11 mouse cellular contexts compared by ENCODE assay signal in genomic region chr16:97017171-97017738, GRCm38 (mm10).
DNase-seq lines count a peak whose midpoint lies in the region; ATAC-seq and TF ChIP-seq lines count a peak whose summit lies in the region.
"Had no signal": no experiment of that assay in that cellular context is flagged by ENCODE, and none has a peak within 500 bp of the region (broad histone marks: within the 10 kb centered on the region; RNA-seq: fewer than 3 reads in every experiment).

No protein-coding gene starts in this region.

- H3K9me3 ChIP-seq in liver, embryonic 14.5 days (ENCODE audit: control insufficient read depth, low read length): no peaks in the 10 kb centered on the region
- H3K9me3 ChIP-seq: limb, embryonic 12.5 days had no signal

- intact Hi-C loops in heart, adult 2 months (cut with DNase I): no loop called here

- DNase-seq in heart, adult 2 months: no peak
- DNase-seq in heart, adult 8-10 months (ENCODE audit: low spot score): no peak
- peak; percentile 66 for DNase-seq in retina, adult 2 months (ENCODE audit: low read depth, low spot score)
- no peak for DNase-seq in retina, embryonic 14.5 days (ENCODE audit: low spot score)
- no peak for DNase-seq in liver, embryonic 14.5 days (ENCODE audit: low read depth in 3 of 3, low spot score in 3 of 3)
- DNase-seq in urinary bladder, postnatal 36 days (ENCODE audit: low spot score in 2 of 2): no peak
- DNase-seq in cerebellum, postnatal 4 days (ENCODE audit: low spot score in 2 of 2): no peak
- no peak for DNase-seq in right cerebral cortex, postnatal 36 days (ENCODE audit: low spot score in 2 of 2)
- DNase-seq: adrenal gland, postnatal 10 days; heart, postnatal 4 days had no signal

- no peak overlapping the region for H3K9ac ChIP-seq in heart, adult 2 months (ENCODE audit: low read depth, low read length)
- peak overlapping the region; percentile 23; the same call in 1 of the 2 replicates for H3K9ac ChIP-seq in liver, embryonic 14.5 days (replicated peaks)
- H3K9ac ChIP-seq: limb, embryonic 12.5 days had no signal

- H3K27ac ChIP-seq in heart, adult 2 months: no peak overlapping the region
- H3K27ac ChIP-seq in liver, embryonic 14.5 days: no peak overlapping the region
- H3K27ac ChIP-seq: limb, embryonic 12.5 days had no signal

- TF ChIP-seq CTCF in heart, adult 2 months (IDR thresholded peaks at IDR 0.05): peak; percentile 26
- peak; percentile 24; the same call in 1 of the 2 replicates for TF ChIP-seq CTCF in liver, embryonic 14.5 days (IDR thresholded peaks at IDR 0.05; ENCODE audit: low read depth)

- H3K79me2 ChIP-seq in heart, adult 2 months (replicated peaks; ENCODE audit: control insufficient read depth, insufficient read depth, low read length): no peaks in the 10 kb centered on the region

- no peaks in the 10 kb centered on the region for H3K4me1 ChIP-seq in heart, adult 2 months (ENCODE audit: control insufficient read depth, insufficient read depth, low read length)
- peaks cover 0 to 10% of the 10 kb centered on the region in 2 experiments; a peak in 2 of 4 replicates for H3K4me1 ChIP-seq in liver, embryonic 14.5 days (replicated peaks; ENCODE audit: control insufficient read depth in 2 of 2, insufficient read depth in 2 of 2, low read length in 1 of 2)
- H3K4me1 ChIP-seq: limb, embryonic 12.5 days had no signal

- no peaks in the 10 kb centered on the region for H3K36me3 ChIP-seq in heart, adult 2 months (ENCODE audit: control insufficient read depth, insufficient read depth, low read length)
- H3K36me3 ChIP-seq in liver, embryonic 14.5 days (replicated peaks; ENCODE audit: control insufficient read depth, insufficient read depth, low read depth): no peaks in the 10 kb centered on the region
- H3K36me3 ChIP-seq: limb, embryonic 12.5 days had no signal

- no peak for TF ChIP-seq POLR2A in heart, adult 2 months (IDR thresholded peaks at IDR 0.05; ENCODE audit: insufficient read depth, low read depth, low read length)

- no peak for TF ChIP-seq EP300 in heart, adult 2 months (IDR thresholded peaks at IDR 0.05; ENCODE audit: insufficient read depth, low read depth, low read length)
- no peak for TF ChIP-seq EP300 in liver, embryonic 14.5 days (IDR thresholded peaks at IDR 0.05; ENCODE audit: low read depth)

- H3K4me3 ChIP-seq in heart, adult 2 months: no peak overlapping the region
- H3K4me3 ChIP-seq in liver, embryonic 14.5 days (ENCODE audit: insufficient read depth in 1 of 2, low read depth in 2 of 2, low read length in 2 of 2): no peak overlapping the region
- H3K4me3 ChIP-seq: limb, embryonic 12.5 days had no signal

- peak; percentile 29 for ATAC-seq in liver, embryonic 14.5 days (ENCODE audit: insufficient read depth)

- WGBS in heart, adult 2 months: 65% methylated on average over 3 of the region's 3 CpGs
- 47% methylated on average over 3 of the region's 3 CpGs for WGBS in liver, embryonic 14.5 days (ENCODE audit: insufficient replicate concordance)

- no peak overlapping the region for H3K4me2 ChIP-seq in liver, embryonic 14.5 days (ENCODE audit: low read depth)
- H3K4me2 ChIP-seq: limb, embryonic 12.5 days had no signal

- no peaks in the 10 kb centered on the region for H3K27me3 ChIP-seq in heart, adult 2 months (ENCODE audit: control insufficient read depth, insufficient read depth, low read length)
- H3K27me3 ChIP-seq in liver, embryonic 14.5 days (ENCODE audit: control insufficient read depth, insufficient read depth, low read length): no peaks in the 10 kb centered on the region
- H3K27me3 ChIP-seq: limb, embryonic 12.5 days had no signal
